Mouse (Mus musculus) naive thymus-derived CD4-positive, alpha-beta T cell, adult 2 months (primary cell): ENCODE data around the gene Cenpv.
"Not testable (repeated sequence)": the region's sequence is repeated elsewhere in the genome, so short reads cannot be mapped to it uniquely, and the experiment has no call there.

ENCODE experiments used
- DNase-seq: peaks from one replicate; pipeline ENCODE4 v3.0.0-alpha.2; 2011; ENCODE audit warnings: low read depth

Cenpv gene

DNA sequence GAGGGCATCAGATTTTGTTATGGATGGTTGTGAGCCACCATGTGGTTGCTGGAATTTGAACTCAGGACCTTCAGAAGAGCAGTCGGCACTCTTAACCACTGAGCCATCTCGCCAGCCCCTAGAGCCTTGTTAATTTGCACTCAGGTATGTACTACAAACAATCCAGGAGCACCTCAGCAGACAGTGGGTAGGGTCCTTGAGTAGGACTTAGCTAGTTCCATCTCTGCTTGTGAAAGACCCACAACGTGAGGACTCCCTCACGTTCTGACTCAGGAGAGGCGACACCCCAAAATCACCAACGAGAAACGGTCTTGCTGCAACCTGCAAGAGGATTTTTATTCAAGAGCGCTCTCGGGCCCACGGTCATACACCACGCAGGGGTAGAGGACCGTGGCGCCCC, 30.7 kb downstream of the Cenpv start:
- not testable (repeated sequence) for DNase-seq

DNA sequence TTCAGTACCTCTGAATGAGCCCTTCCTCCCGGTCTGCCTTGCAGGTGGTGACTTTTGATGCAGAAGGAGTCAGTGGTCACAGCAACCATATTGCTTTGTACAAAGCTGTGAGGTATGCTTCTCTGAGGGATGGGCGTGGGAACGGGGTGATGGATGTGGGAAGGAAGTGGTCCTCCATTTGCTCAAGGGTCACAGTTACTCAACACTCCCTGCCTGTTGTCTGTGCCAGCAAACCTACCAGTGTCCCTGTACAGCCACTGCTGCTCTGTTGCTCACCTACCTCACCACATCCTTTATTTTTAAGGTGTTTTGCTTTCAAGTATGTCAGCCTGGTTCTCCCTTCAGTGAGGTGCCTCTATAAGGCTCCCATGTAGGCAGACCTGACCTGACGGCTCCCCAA, 31.4 kb downstream of the Cenpv start:
- peak; percentile 75 for DNase-seq

- DNase-seq = no peak
Measured at GRCm38 (mm10) chr11:62500529-62500928, 38.5 kb downstream of the Cenpv start.

DNA sequence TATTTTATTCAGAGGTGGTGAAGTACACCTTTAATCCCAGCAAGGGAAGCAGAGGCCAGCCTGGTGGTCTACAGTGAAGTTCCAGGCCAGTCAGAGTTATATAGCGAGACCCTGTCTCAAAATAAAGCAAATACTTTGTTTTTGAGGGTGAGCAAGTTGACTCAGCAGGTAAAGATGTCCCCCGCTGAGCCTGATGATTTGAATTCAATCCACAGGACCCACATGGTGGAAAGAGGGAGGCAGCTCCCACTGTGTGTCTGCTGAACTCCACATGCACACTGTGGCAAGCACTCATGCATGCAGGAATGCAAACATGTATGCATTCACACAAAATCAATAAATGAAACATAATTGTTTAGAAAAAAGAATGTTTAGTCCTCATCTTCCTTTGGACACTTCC, 40.3 kb downstream of the Cenpv start:
- DNase-seq = no peak

- DNase-seq = no peak
Measured at GRCm38 (mm10) chr11:62497181-62497580, 41.9 kb downstream of the Cenpv start.

- peak; percentile 79 for DNase-seq
Measured at GRCm38 (mm10) chr11:62496151-62496715, 42.8 kb downstream of the Cenpv start.

DNA sequence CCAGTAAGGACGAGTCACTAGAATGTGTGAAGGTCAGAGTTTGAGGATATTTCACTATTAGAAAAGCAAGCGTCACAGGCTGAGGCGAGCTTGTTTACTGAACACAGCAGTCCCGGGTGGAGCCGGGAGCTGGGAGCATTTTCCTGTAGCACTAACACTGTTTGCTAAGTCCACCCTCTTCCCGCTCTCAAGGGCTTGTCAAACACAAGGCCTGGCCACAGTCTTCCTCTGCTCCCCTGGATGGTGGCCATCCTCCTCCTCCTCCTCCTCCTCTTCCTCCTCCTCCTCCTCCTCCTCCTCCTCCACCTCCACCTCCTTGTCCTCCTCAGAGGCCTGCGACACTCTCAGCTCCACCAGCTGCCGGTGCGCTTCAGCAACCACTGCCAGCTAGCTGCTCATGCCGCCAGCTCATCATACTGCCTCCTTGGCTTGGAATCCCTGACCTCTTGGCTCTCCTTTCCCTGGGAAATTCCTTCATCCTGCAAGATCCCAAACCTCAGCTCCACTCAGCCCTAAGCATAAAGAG, 43.7 kb downstream of the Cenpv start:
- DNase-seq = no peak

DNA sequence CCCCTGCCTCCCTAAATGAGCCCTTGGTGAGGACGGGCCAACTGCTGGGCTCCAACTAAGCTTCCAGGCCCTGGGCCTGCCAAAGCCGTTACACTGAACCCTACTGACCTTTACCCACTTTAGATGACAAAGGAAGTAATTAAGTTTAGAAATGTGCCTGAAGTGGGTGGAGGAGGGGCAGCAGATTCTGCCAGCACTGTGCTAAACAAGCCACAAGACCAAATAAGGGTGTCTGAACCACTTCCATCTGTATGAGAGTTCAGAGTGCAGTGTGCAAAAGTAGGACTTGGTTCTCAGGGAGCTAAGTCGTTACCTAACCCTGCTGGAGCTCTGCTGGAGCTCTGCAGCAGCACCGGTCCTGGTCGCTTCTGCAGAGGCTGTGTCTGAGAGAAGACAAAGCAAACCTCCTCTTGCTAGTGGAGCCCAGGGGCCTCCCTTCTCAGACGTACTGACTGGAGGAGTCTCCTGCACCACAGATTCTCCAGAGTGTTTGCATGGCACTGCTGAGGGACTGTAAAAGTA, 44.2 kb downstream of the Cenpv start:
- DNase-seq = peak; percentile 82

DNA sequence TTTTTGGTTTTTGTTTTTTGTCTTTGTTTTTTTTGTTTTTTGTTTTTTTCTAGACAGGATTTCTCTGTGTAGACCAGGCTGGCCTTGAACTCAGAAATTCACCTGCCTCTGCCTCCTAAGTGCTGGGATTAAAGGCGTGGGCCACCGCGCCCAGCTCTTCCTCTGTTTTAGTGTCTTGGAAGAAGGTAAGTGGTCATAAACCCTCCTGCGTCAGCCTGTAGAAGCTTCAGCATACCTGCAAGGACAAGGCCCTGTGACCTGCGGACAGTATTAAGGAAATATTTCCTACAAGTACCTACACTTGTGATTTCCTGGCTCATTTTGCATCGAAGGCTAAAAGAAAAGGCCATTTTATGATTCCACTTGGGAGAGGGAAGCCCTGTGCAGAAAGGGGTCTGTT, 45.4 kb downstream of the Cenpv start:
- DNase-seq = no peak

DNA sequence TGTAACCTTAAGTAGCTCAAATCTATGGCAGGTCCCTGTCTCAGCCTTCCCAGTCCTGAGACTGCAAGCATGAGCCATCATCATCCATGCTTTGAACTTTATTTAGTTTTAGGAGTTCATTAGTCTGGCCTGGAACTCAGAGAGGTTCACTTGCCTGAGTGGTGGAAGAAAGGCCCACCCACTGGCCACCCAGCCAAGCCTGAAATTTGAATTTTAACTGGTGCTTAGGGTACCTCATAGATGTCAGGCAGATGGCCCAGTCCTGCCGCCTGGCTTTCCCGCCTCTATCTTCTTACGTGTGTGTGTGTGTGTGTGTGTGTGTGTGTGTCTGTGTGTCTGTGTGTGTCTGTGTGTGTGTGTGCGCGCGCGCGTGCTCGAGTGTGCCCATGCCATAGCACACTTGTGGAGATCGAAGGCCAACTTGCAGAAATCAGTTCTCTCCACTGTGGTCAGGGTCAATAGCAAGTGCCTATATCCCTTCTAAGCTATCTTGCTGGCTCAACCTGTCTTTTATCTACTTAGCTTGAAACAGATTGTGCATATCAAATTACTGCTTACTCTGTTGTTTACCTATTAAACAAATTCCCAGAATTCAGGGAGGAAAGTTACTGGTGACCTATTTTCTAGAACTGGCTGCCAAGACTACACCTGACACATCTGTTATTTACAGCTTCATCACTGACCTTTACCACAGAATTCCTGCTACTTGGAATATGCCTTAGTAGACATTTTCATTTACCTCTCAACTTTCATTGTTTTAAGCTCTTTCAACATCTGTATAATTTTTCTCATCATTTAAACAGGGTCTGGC, 51.3 kb downstream of the Cenpv start:
- DNase-seq = no peak

GRCm38 (mm10) chr11:62486949-62487348, 52.1 kb downstream of the Cenpv start:
- no peak for DNase-seq

DNA sequence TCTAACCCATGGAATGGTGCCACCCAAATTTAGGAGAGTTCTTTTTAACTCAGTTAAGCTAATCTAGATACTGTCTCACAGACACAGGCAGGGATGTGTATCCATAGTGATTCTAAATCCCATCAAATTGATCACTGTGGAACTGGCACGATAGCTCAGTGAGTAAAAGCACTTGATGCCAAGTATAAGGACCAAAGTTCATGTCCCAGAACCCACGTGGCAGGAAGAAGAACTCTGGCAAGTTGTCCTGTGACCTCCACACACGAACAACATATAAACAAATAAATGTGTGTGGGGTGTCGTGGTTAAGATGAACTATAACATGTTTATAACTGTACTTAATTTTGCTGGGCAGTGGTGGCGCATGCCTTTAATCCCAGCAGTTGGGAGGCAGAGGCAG, 59.5 kb downstream of the Cenpv start:
- DNase-seq = no peak

GRCm38 (mm10) chr11:62478931-62479330, 60.1 kb downstream of the Cenpv start:
- DNase-seq = no peak

GRCm38 (mm10) chr11:62476156-62476555, 62.9 kb downstream of the Cenpv start:
- no peak for DNase-seq
